Mouse (Mus musculus): ENCODE measurements around the gene Ak8. TPM values are rescaled to one million over a fixed set of nuclear protein-coding genes. Genes with fewer than 3 reads are reported as not detected.

Ak8 gene
- polyA plus RNA-seq, 1 experiment from 2014 or later, result 0.41 TPM

Small RNA genes within 50 kb of the gene (microRNA-seq; reads per million reads assigned to microRNA genes)
- gene Mir3088, result 2.3 reads per million

Other genes starting within 250 kb of the Ak8 start
- gene 1700007K13Rik, start 233.8 kb upstream of the Ak8 start, polyA plus RNA-seq (2016; fragmentation: Nextera tagmentation; extraction: Ambion mirVana), result 0.25 and 0.61 TPM in 2 replicates
- 70.3 and 75.9 TPM in 2 replicates for gene Mrps2, start 232.1 kb upstream of the Ak8 start, polyA plus RNA-seq (2016; fragmentation: Nextera tagmentation; extraction: Ambion mirVana)
- not detected in 2 replicates for gene Gbgt1, start 203.3 kb upstream of the Ak8 start, polyA plus RNA-seq (2016; fragmentation: Nextera tagmentation; extraction: Ambion mirVana)
- gene Gm10134, start 194.1 kb upstream of the Ak8 start, polyA plus RNA-seq (2016; fragmentation: Nextera tagmentation; extraction: Ambion mirVana), result not detected in 2 replicates
- gene Ralgds, start 187.0 kb upstream of the Ak8 start, polyA plus RNA-seq (2016; fragmentation: Nextera tagmentation; extraction: Ambion mirVana), result 46.7 and 58.9 TPM in 2 replicates
- not detected in 2 replicates for gene Cel, start 136.8 kb upstream of the Ak8 start, polyA plus RNA-seq (2016; fragmentation: Nextera tagmentation; extraction: Ambion mirVana)
- gene Gtf3c5, start 116.4 kb upstream of the Ak8 start, polyA plus RNA-seq (2016; fragmentation: Nextera tagmentation; extraction: Ambion mirVana), result 69.9 and 71.6 TPM in 2 replicates
- 3.5 and 4.2 TPM in 2 replicates for gene Gfi1b, start 78.2 kb upstream of the Ak8 start, polyA plus RNA-seq (2016; fragmentation: Nextera tagmentation; extraction: Ambion mirVana)
- gene Tsc1, start 58.9 kb upstream of the Ak8 start, polyA plus RNA-seq (2016; fragmentation: Nextera tagmentation; extraction: Ambion mirVana), result 24.2 and 26.9 TPM in 2 replicates
- 2.5 and 2.8 TPM in 2 replicates for gene Spaca9, start 437 bp upstream of the Ak8 start, polyA plus RNA-seq (2016; fragmentation: Nextera tagmentation; extraction: Ambion mirVana)
- gene Gtf3c4, start 140.2 kb downstream of the Ak8 start, polyA plus RNA-seq (2016; fragmentation: Nextera tagmentation; extraction: Ambion mirVana), result 23.5 and 27.1 TPM in 2 replicates
- gene Ddx31, start 140.2 kb downstream of the Ak8 start, polyA plus RNA-seq (2016; fragmentation: Nextera tagmentation; extraction: Ambion mirVana), result 23.5 and 23.6 TPM in 2 replicates
- gene Barhl1, start 216.5 kb downstream of the Ak8 start, polyA plus RNA-seq (2016; fragmentation: Nextera tagmentation; extraction: Ambion mirVana), result not detected in 2 replicates

Measured in limb, embryonic 10.5 days (tissue).